In the genomic region with DNA sequence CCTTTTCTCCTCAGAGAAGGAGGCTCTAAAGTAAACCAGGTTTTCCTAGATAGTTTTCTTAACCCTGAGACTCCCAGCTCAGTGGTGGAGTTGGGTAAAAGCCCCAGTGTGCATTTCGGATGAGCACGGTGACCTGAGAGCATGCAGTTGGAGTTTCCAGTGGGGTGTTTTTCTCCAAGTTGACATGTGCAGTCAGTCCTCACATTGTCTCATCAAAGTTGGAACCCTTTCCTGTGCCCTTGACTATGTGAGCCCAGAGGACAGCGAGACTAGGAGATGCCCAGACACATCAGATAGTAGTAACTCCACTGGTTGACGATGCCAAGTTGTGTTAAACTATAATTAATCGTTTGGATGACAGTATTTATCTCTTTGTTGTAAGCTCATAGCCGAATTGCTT, we compare ENCODE assay signal across 18 mouse cellular contexts.
"Had no signal": no experiment of that assay in that cellular context is flagged by ENCODE, and none has a peak within 500 bp of the region (broad histone marks: within the 10 kb centered on the region; RNA-seq: fewer than 3 reads in every experiment).

No protein-coding gene starts in this region.

- H3K27ac ChIP-seq: midbrain, embryonic 10.5 days; midbrain, embryonic 12.5 days; neural tube, embryonic 13.5 days; neural tube, embryonic 15.5 days had no signal

- H3K27me3 ChIP-seq: midbrain, embryonic 12.5 days; neural tube, embryonic 13.5 days; neural tube, embryonic 15.5 days had no signal

- H3K4me3 ChIP-seq: midbrain, embryonic 10.5 days; midbrain, embryonic 12.5 days; myocyte; neural tube, embryonic 13.5 days; neural tube, embryonic 15.5 days had no signal

- H3K9ac ChIP-seq: lung, embryonic 14.5 days; midbrain, embryonic 12.5 days; neural tube, embryonic 13.5 days; neural tube, embryonic 15.5 days had no signal

- H3K4me1 ChIP-seq: midbrain, embryonic 10.5 days; neural tube, embryonic 13.5 days had no signal

- DNase-seq: lung, adult 18-20 months; lung, embryonic 14.5 days; lung, postnatal 10 days; lung, postnatal 4 days; midbrain, embryonic 14.5 days; retina, postnatal 1 day; right cerebral cortex, adult 18-20 months; right cerebral cortex, postnatal 25 days; right cerebral cortex, postnatal 4 days; spleen, adult 18-20 months; thymus, adult 18-20 months; thymus, postnatal 14 days; thymus, postnatal 36 days had no signal
